7 mouse cellular contexts compared by ENCODE assay signal in genomic region chr3:93547099-93547648, GRCm38 (mm10). TPM values are rescaled to one million over a fixed set of nuclear protein-coding genes. Genes with fewer than 3 reads are reported as not detected.
DNase-seq lines count a peak whose midpoint lies in the region; ATAC-seq and TF ChIP-seq lines count a peak whose summit lies in the region.

No protein-coding gene starts in this region.

- H3K27ac ChIP-seq in intestine, postnatal 0 days (ENCODE audit: low read depth, low read length): no peak overlapping the region
- no peak overlapping the region for H3K27ac ChIP-seq in midbrain, embryonic 13.5 days
- no peak overlapping the region for H3K27ac ChIP-seq in small intestine, adult 2 months (ENCODE audit: insufficient read depth, low read depth, low read length)

- no peaks in the 10 kb centered on the region for H3K9me3 ChIP-seq in intestine, postnatal 0 days (ENCODE audit: control insufficient read depth)
- H3K9me3 ChIP-seq in midbrain, embryonic 13.5 days: no peaks in the 10 kb centered on the region

- intact Hi-C loops in left cerebral cortex, postnatal 36 days (cut with DNase I): loop anchor here (1.0 kb wide), 1 partner anchor 60 kb away; no protein-coding TSS in a partner anchor

- H3K36me3 ChIP-seq in intestine, postnatal 0 days (ENCODE audit: control insufficient read depth, insufficient read depth): no peaks in the 10 kb centered on the region
- H3K36me3 ChIP-seq in midbrain, embryonic 13.5 days: no peaks in the 10 kb centered on the region
- H3K36me3 ChIP-seq in small intestine, adult 2 months (ENCODE audit: control insufficient read depth, insufficient read depth, low read length): no peaks in the 10 kb centered on the region

- peak; percentile 96 for TF ChIP-seq CTCF in intestine, postnatal 0 days (IDR thresholded peaks at IDR 0.05; ENCODE audit: low read depth)
- peak; percentile 91; the same call in 1 of the 2 replicates for TF ChIP-seq CTCF in small intestine, adult 2 months (IDR thresholded peaks at IDR 0.05; ENCODE audit: extremely low read depth, insufficient read length, insufficient replicate concordance, low read depth, low read length)

- 31% methylated on average over 7 of the region's 7 CpGs for whole genome bisulfite sequencing in intestine, postnatal 0 days
- 34% methylated on average over 7 of the region's 7 CpGs for WGBS in midbrain, embryonic 13.5 days
- WGBS in small intestine, adult 2 months: 25% methylated on average over 7 of the region's 7 CpGs

- no peak overlapping the region for H3K9ac ChIP-seq in intestine, postnatal 0 days (ENCODE audit: low read depth, low read length)
- no peak overlapping the region for H3K9ac ChIP-seq in midbrain, embryonic 13.5 days (replicated peaks)

- no peak overlapping the region for H3K4me3 ChIP-seq in intestine, postnatal 0 days (ENCODE audit: low read depth, low read length)
- H3K4me3 ChIP-seq in midbrain, embryonic 13.5 days (replicated peaks): no peak overlapping the region
- H3K4me3 ChIP-seq in small intestine, adult 2 months (ENCODE audit: low read depth, low read length): no peak overlapping the region

- H3K4me1 ChIP-seq in intestine, postnatal 0 days (replicated peaks; ENCODE audit: control insufficient read depth, insufficient read depth, low read length): 0 out of 2 replicates have a peak, but pooled peaks cover 3% of the 10 kb centered on the region
- no peaks in the 10 kb centered on the region for H3K4me1 ChIP-seq in midbrain, embryonic 13.5 days (replicated peaks)
- peaks cover 6% of the 10 kb centered on the region; the same call in 1 of the 2 replicates for H3K4me1 ChIP-seq in small intestine, adult 2 months (ENCODE audit: control insufficient read depth, insufficient read depth, insufficient read length, low read length)

- no peak overlapping the region for H3K4me2 ChIP-seq in intestine, postnatal 0 days (replicated peaks; ENCODE audit: low read depth)
- H3K4me2 ChIP-seq in midbrain, embryonic 13.5 days (replicated peaks): no peak overlapping the region

- DNase-seq in R1 (ENCODE audit: low read depth, low spot score): peak; percentile 90
- DNase-seq in cerebellum, postnatal 10 days: peak; percentile 88 to 90
- peak; percentile 87 for DNase-seq in frontal cortex, postnatal 36 days (ENCODE audit: low spot score in 2 of 2)
- peak; percentile 68 to 82 for DNase-seq in left cerebral cortex, postnatal 36 days (ENCODE audit: low spot score in 2 of 2)

- no peak for TF ChIP-seq POLR2A in small intestine, adult 2 months (IDR thresholded peaks at IDR 0.05; ENCODE audit: low read depth, low read length)

- peak; percentile 63 for ATAC-seq in intestine, postnatal 0 days
- ATAC-seq in midbrain, embryonic 13.5 days: peak; percentile 65

- H3K27me3 ChIP-seq in intestine, postnatal 0 days (replicated peaks; ENCODE audit: control insufficient read depth, insufficient read depth, low read length): no peaks in the 10 kb centered on the region
- no peaks in the 10 kb centered on the region for H3K27me3 ChIP-seq in midbrain, embryonic 13.5 days
- no peaks in the 10 kb centered on the region for H3K27me3 ChIP-seq in small intestine, adult 2 months (ENCODE audit: control insufficient read depth, insufficient read depth, low read length)

RNA-seq across cellular contexts. Expression of gene S100a10, which starts 7.7 kb away (rescaled TPM):
- polyA plus RNA-seq in intestine, postnatal 0 days (2015; fragmentation: Nextera tagmentation; extraction: Ambion mirVana): 733 and 887 TPM in 2 replicates
- 10 to 100 TPM; 32.5 to 40.0 TPM for total RNA-seq in left cerebral cortex, postnatal 36 days (2021)
- 90.8 and 93.2 TPM in 2 replicates for polyA plus RNA-seq in midbrain, embryonic 13.5 days (2015; fragmentation: Nextera tagmentation; extraction: Ambion mirVana)
- polyA plus RNA-seq in small intestine, adult 2 months (2012; rRNA removed): 43.4 and 172 TPM in 2 replicates

RNA-seq across cellular contexts. Expression of gene S100a11, which starts 26.9 kb away (rescaled TPM):
- polyA plus RNA-seq in intestine, postnatal 0 days (2015; fragmentation: Nextera tagmentation; extraction: Ambion mirVana): 965 and 1,093 TPM in 2 replicates
- 1 to 10 TPM; 7.0 to 9.9 TPM for total RNA-seq in left cerebral cortex, postnatal 36 days (2021)
- 149 and 157 TPM in 2 replicates for polyA plus RNA-seq in midbrain, embryonic 13.5 days (2015; fragmentation: Nextera tagmentation; extraction: Ambion mirVana)
- polyA plus RNA-seq in small intestine, adult 2 months (2012; rRNA removed): 49.0 and 81.5 TPM in 2 replicates
